Mouse (Mus musculus) liver, embryonic 16.5 days (tissue): ENCODE data around the gene Slc2a6. TPM values are rescaled to one million over a fixed set of nuclear protein-coding genes. Genes with fewer than 3 reads are reported as not detected.

Experiments
- ATAC-seq: fragments of 200-750 bp; cut with Nextera tagmentation; 2 replicates; pipeline ENCODE4 v1.8.0; 2017; ENCODE audit warnings: low read depth, mild to moderate bottlenecking, moderate number of reproducible peaks, moderate library complexity
- H3K27ac ChIP-seq: fragments of 300-500 bp; sonication (generic); 2 replicates; pipeline ENCODE4 v1.5.1; 2014; ENCODE audit warnings: mild to moderate bottlenecking, low read length
- H3K27me3 ChIP-seq: fragments of 300-500 bp; sonication (generic); 2 replicates; pipeline ENCODE4 v1.6.1; 2014; ENCODE audit warnings: low read depth, low read length, mixed read lengths; ENCODE audit not compliant: control insufficient read depth, insufficient read depth
- H3K36me3 ChIP-seq: fragments of 300-500 bp; sonication (generic); 2 replicates; pipeline ENCODE4 v1.6.1; 2014; ENCODE audit warnings: mild to moderate bottlenecking; ENCODE audit not compliant: control insufficient read depth, insufficient read depth
- H3K4me1 ChIP-seq: fragments of 300-500 bp; sonication (generic); 2 replicates; pipeline ENCODE4 v1.6.1; 2014; ENCODE audit warnings: low read depth, low read length, mixed read lengths; ENCODE audit not compliant: control insufficient read depth
- H3K4me2 ChIP-seq: fragments of 300-500 bp; sonication (generic); 2 replicates; pipeline ENCODE4 v1.6.1; 2014; ENCODE audit warnings: low read depth, low read length, mixed read lengths
- H3K4me3 ChIP-seq: fragments of 300-500 bp; sonication (generic); 2 replicates; pipeline ENCODE4 v1.5.1; 2014; ENCODE audit warnings: low read depth, mild to moderate bottlenecking, low read length
- H3K9ac ChIP-seq: fragments of 300-500 bp; sonication (generic); 2 replicates; pipeline ENCODE4 v1.6.1; 2014; ENCODE audit warnings: low read depth, low read length
- H3K9me3 ChIP-seq: fragments of 300-500 bp; sonication (generic); replicated peaks from 2 replicates; pipeline ENCODE4 v1.6.1; 2016; ENCODE audit warnings: low read length; ENCODE audit not compliant: control insufficient read depth
- WGBS: fragments of 180-500 bp; shearing (Covaris S2); extraction: QIAGEN DNeasy Blood & Tissue Kit; methylation state at CpG from one replicate; pipeline ENCODE4 v1.1.7; 2014; ENCODE audit not compliant: insufficient replicate concordance; 5-methylcytosine and 5-hydroxymethylcytosine counted together
- polyA plus RNA-seq: library from polyadenylated mRNA; unstranded; fragments of >200 nt; fragmentation: Nextera tagmentation; extraction: Ambion mirVana; gene quantifications from 2 replicates; pipeline ENCODE4 v1.2.1, GENCODE M21; 2015

Slc2a6 gene
- polyA plus RNA-seq, 1 experiment from 2014 or later = 0.32 TPM

DNA sequence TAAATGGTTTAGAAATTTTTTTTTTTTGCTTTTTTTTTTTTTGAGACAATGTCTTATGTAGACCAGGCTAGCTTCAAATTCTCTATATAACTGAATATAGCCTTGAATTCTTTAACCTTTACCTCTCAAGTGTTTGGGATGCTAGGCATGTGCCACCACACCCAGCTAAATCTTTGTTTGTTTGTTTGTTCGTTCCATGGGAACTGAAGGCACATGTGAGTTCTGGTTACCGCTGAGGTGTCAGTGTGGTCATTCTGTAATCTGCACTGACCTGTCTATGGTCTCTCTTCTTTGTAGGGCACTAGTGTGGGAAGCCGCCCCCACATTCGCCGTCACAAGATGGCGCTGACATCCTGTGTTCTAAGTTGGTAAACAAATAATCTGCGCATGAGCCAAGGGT is 29.8 kb downstream of the Slc2a6 start:
- Histone ChIP-seq H3K9ac (no peak overlapping the region), H3K27ac (no peak overlapping the region), H3K27me3 (no peaks in the 10 kb centered on the region), H3K4me2 (no peak overlapping the region), H3K9me3 (no peaks in the 10 kb centered on the region), H3K4me1 (no peaks in the 10 kb centered on the region), H3K36me3 (no peaks in the 10 kb centered on the region), H3K4me3 (no peak overlapping the region)
- no peak for ATAC-seq
- 78% methylated on average over 6 of the region's 7 CpGs for WGBS

GRCm38 (mm10) chr2:26997498-26997897 is 30.3 kb downstream of the Slc2a6 start:
- no peak for ATAC-seq

DNA sequence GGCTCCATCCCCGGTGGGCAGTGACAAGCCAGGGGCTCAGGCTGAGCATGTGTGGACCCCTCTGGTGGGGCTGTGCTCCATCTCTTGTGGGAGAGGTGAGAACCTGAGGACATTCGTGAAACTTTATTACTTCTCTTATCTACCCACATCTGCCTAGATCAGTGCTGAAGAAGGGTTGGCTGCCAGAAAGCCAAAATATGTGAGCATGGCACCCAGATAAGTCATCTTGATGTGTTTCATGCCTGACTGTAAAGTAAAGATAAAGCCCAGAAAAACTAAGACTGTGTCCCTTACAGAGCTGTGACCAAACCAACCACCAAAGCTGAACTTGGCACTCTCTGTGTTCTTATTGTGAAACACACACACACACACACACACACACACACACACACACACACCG is 33.9 kb downstream of the Slc2a6 start:
- H3K36me3 ChIP-seq = no peaks in the 10 kb centered on the region
- H3K4me1 ChIP-seq = no peaks in the 10 kb centered on the region
- no peaks in the 10 kb centered on the region for H3K27me3 ChIP-seq
- 0 out of 2 replicates have a peak, but pooled peaks have one; percentile 21 for ATAC-seq
- no peak overlapping the region for H3K4me2 ChIP-seq
- no peak overlapping the region for H3K9ac ChIP-seq
- H3K4me3 ChIP-seq = no peak overlapping the region
- no peaks in the 10 kb centered on the region for H3K9me3 ChIP-seq
- H3K27ac ChIP-seq = no peak overlapping the region
- WGBS = 58% methylated on average over 3 of the region's 3 CpGs

More at GRCm38 (mm10) chr2:26997498-26997897, 30.3 kb downstream of the Slc2a6 start:
- H3K9me3 ChIP-seq = no peaks in the 10 kb centered on the region
- WGBS = 65% methylated on average over 1 of the region's 1 CpGs
- H3K4me1 ChIP-seq = no peaks in the 10 kb centered on the region
- H3K4me2 ChIP-seq = no peak overlapping the region
- no peak overlapping the region for H3K4me3 ChIP-seq
- H3K27ac ChIP-seq = no peak overlapping the region
- H3K9ac ChIP-seq = no peak overlapping the region
- H3K27me3 ChIP-seq = no peaks in the 10 kb centered on the region
- no peaks in the 10 kb centered on the region for H3K36me3 ChIP-seq

DNA sequence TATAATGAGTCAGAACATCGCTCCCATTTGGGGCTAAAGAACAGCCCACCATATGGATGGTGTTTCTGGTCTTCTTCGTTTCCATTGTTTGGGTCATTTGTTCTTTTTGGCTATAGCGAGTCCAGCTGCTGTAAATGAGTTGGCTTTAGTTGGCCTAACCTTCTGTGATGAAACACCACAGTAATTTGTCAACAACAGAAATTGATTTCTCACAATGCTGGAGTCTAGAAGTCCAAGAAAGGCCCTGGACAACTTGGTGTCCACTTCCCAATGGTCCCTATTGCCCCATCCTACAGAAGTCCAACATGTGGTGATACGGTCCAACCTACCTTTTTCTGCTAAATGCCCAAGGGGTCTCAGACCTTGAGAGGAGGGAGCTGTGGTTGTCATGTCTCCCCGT is 43.2 kb downstream of the Slc2a6 start:
- no peaks in the 10 kb centered on the region; the same call in 1 of the 2 replicates for H3K4me1 ChIP-seq
- no peaks in the 10 kb centered on the region for H3K27me3 ChIP-seq
- H3K9ac ChIP-seq = no peak overlapping the region
- no peaks in the 10 kb centered on the region for H3K9me3 ChIP-seq
- no peaks in the 10 kb centered on the region for H3K36me3 ChIP-seq
- ATAC-seq = peak; percentile 45
- H3K4me2 ChIP-seq = no peak overlapping the region
- 62% methylated on average over 5 of the region's 5 CpGs for WGBS
- no peak overlapping the region for H3K27ac ChIP-seq
- no peak overlapping the region for H3K4me3 ChIP-seq

DNA sequence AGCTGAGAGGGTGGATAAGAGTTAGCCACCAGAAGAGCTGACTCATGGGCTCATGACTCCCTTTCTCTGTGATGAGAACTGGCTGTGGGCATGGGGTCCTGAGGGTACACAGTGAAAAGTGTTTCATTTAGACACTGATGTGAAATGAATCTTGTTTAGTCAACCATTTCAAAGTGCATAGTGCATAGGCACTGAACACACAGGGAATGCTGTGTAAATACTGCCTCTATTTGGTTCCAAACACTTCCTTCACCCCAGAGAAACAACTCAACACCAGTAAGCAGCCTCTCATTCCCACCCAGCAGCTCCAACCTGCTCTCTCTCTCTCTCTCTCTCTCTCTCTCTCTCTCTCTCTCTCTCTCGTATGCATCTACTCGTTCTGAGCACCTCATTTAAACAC is 43.6 kb downstream of the Slc2a6 start:
- Histone ChIP-seq H3K9me3 (no peaks in the 10 kb centered on the region), H3K4me3 (no peak overlapping the region), H3K27me3 (no peaks in the 10 kb centered on the region), H3K36me3 (no peaks in the 10 kb centered on the region), H3K9ac (no peak overlapping the region), H3K4me1 (no peaks in the 10 kb centered on the region; the same call in 1 of the 2 replicates), H3K4me2 (no peak overlapping the region), H3K27ac (no peak overlapping the region)
- peak; percentile 74 for ATAC-seq
- 53% methylated on average over 2 of the region's 2 CpGs for WGBS

DNA sequence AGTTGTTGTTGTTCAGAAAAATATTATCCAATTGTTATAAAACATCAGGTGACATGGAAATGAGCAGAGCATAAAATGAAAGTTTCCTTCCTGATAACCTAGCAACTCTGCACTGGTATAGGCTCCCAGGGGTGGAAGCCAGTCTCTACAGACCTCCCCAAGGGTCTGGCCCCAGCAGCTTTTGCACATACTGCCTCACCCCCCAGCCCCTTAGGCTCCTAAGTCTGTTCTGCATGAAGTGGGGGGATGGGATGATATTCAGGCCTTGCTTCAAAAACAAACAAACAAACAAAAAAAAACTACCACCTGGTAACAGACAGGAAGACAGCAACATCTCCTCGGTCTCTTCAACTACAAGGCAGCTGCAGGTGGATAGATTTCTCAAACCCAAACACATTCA is 47.4 kb downstream of the Slc2a6 start:
- Histone ChIP-seq H3K36me3 (no peaks in the 10 kb centered on the region), H3K27ac (no peak overlapping the region), H3K9ac (no peak overlapping the region), H3K4me2 (no peak overlapping the region), H3K27me3 (no peaks in the 10 kb centered on the region), H3K4me3 (no peak overlapping the region), H3K4me1 (no peaks in the 10 kb centered on the region; the same call in 1 of the 2 replicates), H3K9me3 (no peaks in the 10 kb centered on the region)
- no peak for ATAC-seq
- WGBS = 44% methylated on average over 1 of the region's 1 CpGs

GRCm38 (mm10) chr2:26973960-26974359 is 53.8 kb downstream of the Slc2a6 start:
- Histone ChIP-seq H3K9ac (no peak overlapping the region), H3K9me3 (no peaks in the 10 kb centered on the region), H3K36me3 (no peaks in the 10 kb centered on the region), H3K27me3 (no peaks in the 10 kb centered on the region), H3K4me2 (no peak overlapping the region), H3K27ac (no peak overlapping the region), H3K4me1 (no peaks in the 10 kb centered on the region), H3K4me3 (no peak overlapping the region)
- 8% methylated on average over 4 of the region's 4 CpGs for WGBS
- peak; percentile 31 for ATAC-seq

- 36% methylated on average over 3 of the region's 3 CpGs for WGBS
- peak; percentile 60 for ATAC-seq
- Histone ChIP-seq H3K27me3 (no peaks in the 10 kb centered on the region), H3K9me3 (no peaks in the 10 kb centered on the region), H3K4me3 (no peak within 1 kb of the TSS), H3K4me2 (no peak within 1 kb of the TSS), H3K36me3 (no peaks in the 10 kb centered on the region), H3K4me1 (no peaks in the 10 kb centered on the region), H3K9ac (no peak within 1 kb of the TSS), H3K27ac (peak within 1 kb of the TSS; percentile 41; the same call in 1 of the 2 replicates)
These were observed 54.7 kb downstream of the Slc2a6 start, which contains the start of gene Adamts13 for GRCm38 (mm10) chr2:26973116-26973515. Adamts13 (plus strand) TSS chr2:26973416.
